Mouse (Mus musculus) forebrain, embryonic 13.5 days (tissue): ENCODE data around the gene Tdrd9. TPM values are rescaled to one million over a fixed set of nuclear protein-coding genes. Genes with fewer than 3 reads are reported as not detected.

Experiments
- ATAC-seq: fragments of 200-750 bp; cut with Nextera tagmentation; 2 replicates; pipeline ENCODE4 v1.8.0; 2017
- H3K27ac ChIP-seq: fragments of 300-500 bp; sonication (generic); 2 replicates; pipeline ENCODE4 v1.5.1; 2015; ENCODE audit warnings: inconsistent platforms, mild to moderate bottlenecking, moderate library complexity
- H3K27me3 ChIP-seq: fragments of 300-500 bp; sonication (generic); 2 replicates; pipeline ENCODE4 v1.6.1; 2015; ENCODE audit warnings: mild to moderate bottlenecking, inconsistent platforms
- H3K36me3 ChIP-seq: fragments of 300-500 bp; sonication (generic); 2 replicates; pipeline ENCODE4 v1.6.1; 2015; ENCODE audit warnings: mild to moderate bottlenecking, inconsistent platforms; ENCODE audit not compliant: poor library complexity, severe bottlenecking
- H3K4me1 ChIP-seq: fragments of 300-500 bp; sonication (generic); 2 replicates; pipeline ENCODE4 v1.6.1; 2015; ENCODE audit warnings: inconsistent platforms
- H3K4me2 ChIP-seq: fragments of 300-500 bp; sonication (generic); 2 replicates; pipeline ENCODE4 v1.6.1; 2015; ENCODE audit warnings: inconsistent platforms, mild to moderate bottlenecking, moderate library complexity
- H3K4me3 ChIP-seq: fragments of 300-500 bp; sonication (generic); 2 replicates; pipeline ENCODE4 v1.5.1; 2015; ENCODE audit warnings: mild to moderate bottlenecking, inconsistent platforms
- H3K9ac ChIP-seq: fragments of 300-500 bp; sonication (generic); 2 replicates; pipeline ENCODE4 v1.6.1; 2015; ENCODE audit warnings: mild to moderate bottlenecking, inconsistent platforms
- H3K9me3 ChIP-seq: fragments of 300-500 bp; sonication (generic); replicated peaks from 2 replicates; pipeline ENCODE4 v1.6.1; 2016; ENCODE audit warnings: inconsistent platforms
- WGBS: fragments of 180-500 bp; shearing (Covaris S2); methylation state at CpG from one replicate; pipeline ENCODE4 v1.1.7; 2015; 5-methylcytosine and 5-hydroxymethylcytosine counted together
- polyA plus RNA-seq: library from polyadenylated mRNA; unstranded; fragments of >200 nt; fragmentation: Nextera tagmentation; extraction: Ambion mirVana; gene quantifications from 2 replicates; pipeline ENCODE4 v1.2.1, GENCODE M21; 2015

Gene Tdrd9
- polyA plus RNA-seq, 1 experiment from 2014 or later = 0.45 TPM

GRCm38 (mm10) chr12:112100106-112100505 lies 128.7 kb downstream of the Tdrd9 start:
- 46% methylated on average over 4 of the region's 4 CpGs for WGBS
- H3K4me2 ChIP-seq = no peak overlapping the region

GRCm38 (mm10) chr12:112101045-112101444 lies 129.7 kb downstream of the Tdrd9 start:
- Histone ChIP-seq H3K4me2 (no peak overlapping the region), H3K9ac (no peak overlapping the region), H3K4me1 (no peaks in the 10 kb centered on the region), H3K4me3 (no peak overlapping the region), H3K27ac (no peak overlapping the region), H3K27me3 (0 out of 2 replicates have a peak, but pooled peaks cover under 1% of the 10 kb centered on the region), H3K9me3 (no peaks in the 10 kb centered on the region), H3K36me3 (no peaks in the 10 kb centered on the region)
- ATAC-seq = no peak
- 63% methylated on average over 4 of the region's 4 CpGs for WGBS

More at GRCm38 (mm10) chr12:112100106-112100505, 128.7 kb downstream of the Tdrd9 start:
- no peaks in the 10 kb centered on the region for H3K9me3 ChIP-seq
- H3K4me1 ChIP-seq = no peaks in the 10 kb centered on the region
- H3K4me3 ChIP-seq = no peak overlapping the region
- H3K27me3 ChIP-seq = no peaks in the 10 kb centered on the region
- no peak overlapping the region for H3K9ac ChIP-seq
- H3K36me3 ChIP-seq = no peaks in the 10 kb centered on the region
- no peak overlapping the region for H3K27ac ChIP-seq
- ATAC-seq = no peak

- 86% methylated on average over 5 of the region's 5 CpGs for WGBS
- no peak for ATAC-seq
- Histone ChIP-seq H3K4me1 (peaks cover 9% of the 10 kb centered on the region; the same call in 1 of the 2 replicates), H3K4me2 (no peak overlapping the region), H3K4me3 (no peak overlapping the region), H3K9ac (no peak overlapping the region), H3K36me3 (no peaks in the 10 kb centered on the region), H3K27me3 (peaks cover 17% of the 10 kb centered on the region), H3K27ac (no peak overlapping the region), H3K9me3 (no peaks in the 10 kb centered on the region)
Observed at GRCm38 (mm10) chr12:112103179-112103578, 131.8 kb downstream of the Tdrd9 start.

- Histone ChIP-seq H3K4me2 (no peak overlapping the region), H3K4me1 (peaks cover 9% of the 10 kb centered on the region; the same call in 1 of the 2 replicates), H3K9me3 (no peaks in the 10 kb centered on the region), H3K27ac (no peak overlapping the region), H3K27me3 (peaks cover 17% of the 10 kb centered on the region), H3K9ac (no peak overlapping the region), H3K36me3 (no peaks in the 10 kb centered on the region), H3K4me3 (no peak overlapping the region)
- WGBS = 90% methylated on average over 11 of the region's 11 CpGs
- ATAC-seq = no peak
Observed at GRCm38 (mm10) chr12:112104890-112105289, 133.5 kb downstream of the Tdrd9 start.

DNA sequence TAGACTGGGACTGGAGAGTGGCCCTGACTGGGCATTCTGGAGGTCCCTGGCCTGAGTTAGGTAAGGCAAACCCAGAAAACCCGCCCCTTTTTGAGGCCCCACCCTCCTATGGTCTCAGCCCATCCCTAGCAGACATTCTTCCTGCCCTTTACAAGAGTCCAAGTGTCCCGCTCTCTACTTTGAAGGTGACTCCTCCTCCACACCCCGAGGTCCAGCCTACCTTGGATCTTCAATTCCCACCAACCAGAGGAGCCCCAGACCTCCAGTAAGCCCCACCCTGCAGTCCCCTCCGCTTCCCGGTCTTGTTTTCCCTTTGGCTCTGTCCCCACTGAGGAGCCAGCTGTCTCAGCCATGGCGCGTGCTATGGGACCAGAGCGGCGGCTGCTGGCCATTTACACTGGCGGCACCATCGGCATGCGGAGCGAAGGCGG lies 135.2 kb downstream of the Tdrd9 start, which contains the start of gene Aspg:
TSS of gene Aspg (plus strand) at position 139 of the 431 bp plus-strand sequence.
- Histone ChIP-seq H3K27ac (no peak within 1 kb of the TSS), H3K4me3 (no peak within 1 kb of the TSS)
- 0 out of 2 replicates have a peak, but pooled peaks have one; percentile 19 for ATAC-seq

DNA sequence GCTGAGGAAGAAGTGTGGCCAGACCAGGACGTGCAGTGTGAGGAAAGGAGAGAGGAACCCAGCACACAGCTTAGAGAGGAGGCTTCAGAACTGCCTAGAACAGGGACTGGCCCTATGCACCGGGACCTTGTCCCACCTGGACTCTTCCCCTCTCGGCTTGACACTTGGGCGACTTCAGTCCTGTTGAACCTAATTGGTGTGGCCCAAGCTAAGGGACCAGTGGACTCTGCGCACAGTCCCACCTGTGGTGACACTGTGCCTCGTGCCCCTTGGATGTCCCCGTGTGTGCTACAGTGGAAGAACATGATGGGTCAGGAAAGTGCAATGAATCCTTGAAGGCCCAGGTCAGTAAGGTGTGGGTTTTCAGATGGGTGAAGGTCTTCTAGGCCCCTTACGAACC lies 136.3 kb downstream of the Tdrd9 start:
- H3K27ac ChIP-seq = no peak overlapping the region
- H3K27me3 ChIP-seq = peaks cover 20% of the 10 kb centered on the region
- H3K4me1 ChIP-seq = peaks cover 9% of the 10 kb centered on the region; the same call in 1 of the 2 replicates
- H3K9me3 ChIP-seq = no peaks in the 10 kb centered on the region
- no peak overlapping the region for H3K9ac ChIP-seq
- no peaks in the 10 kb centered on the region for H3K36me3 ChIP-seq
- no peak overlapping the region for H3K4me2 ChIP-seq
- H3K4me3 ChIP-seq = no peak overlapping the region
- WGBS = 83% methylated on average over 8 of the region's 8 CpGs
- no peak for ATAC-seq

More for the DNA sequence above, 135.2 kb downstream of the Tdrd9 start, which contains the start of gene Aspg:
- peaks cover 9% of the 10 kb centered on the region; the same call in 1 of the 2 replicates for H3K4me1 ChIP-seq
- peaks cover 20% of the 10 kb centered on the region for H3K27me3 ChIP-seq
- no peak within 1 kb of the TSS for H3K9ac ChIP-seq
- H3K9me3 ChIP-seq = no peaks in the 10 kb centered on the region
- peak within 1 kb of the TSS; percentile 30 for H3K4me2 ChIP-seq
- H3K36me3 ChIP-seq = no peaks in the 10 kb centered on the region
- WGBS = 1% methylated on average over 14 of the region's 14 CpGs

GRCm38 (mm10) chr12:112108696-112109445 lies 137.5 kb downstream of the Tdrd9 start:
- peaks cover 21% of the 10 kb centered on the region; the same call in 1 of the 2 replicates for H3K4me1 ChIP-seq
- WGBS = 86% methylated on average over 11 of the region's 11 CpGs
- no peak overlapping the region for H3K9ac ChIP-seq
- no peak overlapping the region for H3K4me3 ChIP-seq
- H3K9me3 ChIP-seq = no peaks in the 10 kb centered on the region
- ATAC-seq = no peak
- H3K27me3 ChIP-seq = peaks cover 20% of the 10 kb centered on the region
- H3K36me3 ChIP-seq = no peaks in the 10 kb centered on the region
- no peak overlapping the region for H3K27ac ChIP-seq
- H3K4me2 ChIP-seq = no peak overlapping the region

DNA sequence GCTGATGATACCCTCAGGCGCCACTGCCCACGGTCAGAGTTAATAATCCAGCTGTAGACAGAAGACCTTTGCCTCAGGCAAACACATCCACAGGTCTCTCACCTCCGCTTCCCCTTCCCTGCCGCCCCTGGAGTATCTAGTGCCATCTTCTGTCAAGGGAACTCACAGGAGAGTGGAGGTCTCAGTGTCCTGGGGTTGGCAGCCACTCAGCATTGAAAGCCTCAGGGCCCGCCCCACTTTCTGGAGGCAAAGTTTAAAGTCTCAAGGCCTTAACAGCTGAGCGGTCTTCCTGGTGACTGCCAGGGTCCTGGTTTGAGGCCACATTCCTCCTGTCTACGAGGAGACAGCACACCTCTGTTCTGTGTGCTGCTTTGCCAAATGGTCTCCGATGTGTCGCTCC lies 138.3 kb downstream of the Tdrd9 start:
- Histone ChIP-seq H3K4me1 (peaks cover 22% of the 10 kb centered on the region; the same call in 1 of the 2 replicates), H3K27ac (no peak overlapping the region), H3K4me2 (no peak overlapping the region), H3K36me3 (no peaks in the 10 kb centered on the region), H3K27me3 (peaks cover 20% of the 10 kb centered on the region), H3K4me3 (no peak overlapping the region), H3K9me3 (no peaks in the 10 kb centered on the region), H3K9ac (no peak overlapping the region)
- no peak for ATAC-seq
- 87% methylated on average over 9 of the region's 9 CpGs for WGBS

GRCm38 (mm10) chr12:112111323-112111722 lies 140.0 kb downstream of the Tdrd9 start:
- Histone ChIP-seq H3K36me3 (no peaks in the 10 kb centered on the region), H3K9me3 (no peaks in the 10 kb centered on the region), H3K4me3 (no peak overlapping the region), H3K4me2 (no peak overlapping the region), H3K27me3 (peaks cover 17% of the 10 kb centered on the region), H3K9ac (no peak overlapping the region), H3K4me1 (peaks cover 22% of the 10 kb centered on the region; the same call in 1 of the 2 replicates), H3K27ac (no peak overlapping the region)
- WGBS = 79% methylated on average over 5 of the region's 5 CpGs
- ATAC-seq = no peak

DNA sequence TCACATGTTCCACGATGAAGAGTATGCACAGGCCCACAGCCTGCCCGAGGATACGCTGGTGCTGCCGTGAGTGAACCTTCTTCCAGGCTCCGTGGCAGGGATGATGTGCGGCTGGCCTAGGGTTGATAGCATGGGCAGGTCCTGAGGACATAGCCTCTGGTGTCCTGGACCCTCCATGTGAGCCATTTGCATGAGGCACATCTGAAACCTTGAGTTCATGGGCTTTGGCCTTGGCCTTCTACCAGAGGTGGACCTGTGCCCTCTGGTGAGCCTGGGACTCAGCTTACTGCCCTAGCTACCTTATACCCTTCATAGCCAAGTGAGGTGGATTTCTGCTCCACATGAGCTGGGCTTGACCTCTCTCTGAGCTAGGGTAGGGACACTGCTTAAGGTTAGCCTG lies 140.9 kb downstream of the Tdrd9 start:
- WGBS = 90% methylated on average over 6 of the region's 6 CpGs
- no peak for ATAC-seq
- H3K4me2 ChIP-seq = no peak overlapping the region

GRCm38 (mm10) chr12:112112686-112113396 lies 141.5 kb downstream of the Tdrd9 start:
- 17% methylated on average over 13 of the region's 13 CpGs for WGBS
- Histone ChIP-seq H3K27me3 (peaks cover 3% of the 10 kb centered on the region; the same call in 1 of the 2 replicates), H3K4me3 (no peak overlapping the region), H3K9ac (no peak overlapping the region), H3K4me1 (0 out of 2 replicates have a peak, but pooled peaks cover 13% of the 10 kb centered on the region), H3K4me2 (no peak overlapping the region), H3K36me3 (no peaks in the 10 kb centered on the region), H3K9me3 (no peaks in the 10 kb centered on the region), H3K27ac (no peak overlapping the region)
- peak; percentile 14; the same call in 1 of the 2 replicates for ATAC-seq

More for the DNA sequence above, 140.9 kb downstream of the Tdrd9 start:
- no peak overlapping the region for H3K9ac ChIP-seq
- H3K4me1 ChIP-seq = 0 out of 2 replicates have a peak, but pooled peaks cover 13% of the 10 kb centered on the region
- no peaks in the 10 kb centered on the region for H3K36me3 ChIP-seq
- H3K27me3 ChIP-seq = peaks cover 8% of the 10 kb centered on the region
- H3K27ac ChIP-seq = no peak overlapping the region
- H3K4me3 ChIP-seq = no peak overlapping the region
- no peaks in the 10 kb centered on the region for H3K9me3 ChIP-seq

GRCm38 (mm10) chr12:112113710-112114109 lies 142.4 kb downstream of the Tdrd9 start:
- no peak overlapping the region for H3K4me2 ChIP-seq
- H3K4me3 ChIP-seq = no peak overlapping the region
- ATAC-seq = peak; percentile 71; the same call in 1 of the 2 replicates
- H3K27ac ChIP-seq = no peak overlapping the region
- no peaks in the 10 kb centered on the region for H3K9me3 ChIP-seq
- H3K4me1 ChIP-seq = 0 out of 2 replicates have a peak, but pooled peaks cover 13% of the 10 kb centered on the region
- H3K36me3 ChIP-seq = no peaks in the 10 kb centered on the region
- 10% methylated on average over 7 of the region's 7 CpGs for WGBS
- no peak overlapping the region for H3K9ac ChIP-seq
- peaks cover 3% of the 10 kb centered on the region; the same call in 1 of the 2 replicates for H3K27me3 ChIP-seq
